Mouse (Mus musculus): ENCODE data around the gene Tnfsf13b. TPM values are rescaled to one million over a fixed set of nuclear protein-coding genes. Genes with fewer than 3 reads are reported as not detected.
A peak's percentile ranks its signal among the peaks of the same experiment; 100 is the strongest.

The Tnfsf13b gene
- total RNA-seq (2014; rRNA removed) (0.14 and 0.47 TPM in 2 replicates), polyA plus RNA-seq (2015; fragmentation: Nextera tagmentation; extraction: Ambion mirVana) (0.93 and 1.2 TPM in 2 replicates)

GRCm38 (mm10) chr8:10006156-10006985 is at the start of gene Tnfsf13b:
Gene Tnfsf13b (plus strand): TSS chr8:10006467.
- peak within 1 kb of the TSS; percentile 29 for H3K9ac ChIP-seq (replicated peaks; ENCODE audit: low read length)
- ATAC-seq (no peak), DNase-seq (ENCODE audit: low spot score) (no peak)
- no peaks in the 10 kb centered on the region for H3K9me3 ChIP-seq (ENCODE audit: low read length)
- no peak within 1 kb of the TSS for H3K27ac ChIP-seq
- no peak for TF ChIP-seq CTCF (IDR thresholded peaks at IDR 0.05; ENCODE audit: low read depth)
- H3K4me2 ChIP-seq (ENCODE audit: low read depth, low read length), result peak within 1 kb of the TSS; percentile 61
- peak within 1 kb of the TSS; percentile 33 for H3K4me3 ChIP-seq (ENCODE audit: low read length)
- H3K4me1 ChIP-seq (ENCODE audit: insufficient read depth, low read length), result 0 out of 2 replicates have a peak, but pooled peaks cover 10% of the 10 kb centered on the region
- H3K27me3 ChIP-seq (ENCODE audit: insufficient read depth, low read length), result no peaks in the 10 kb centered on the region
- WGBS, result 68% methylated on average over 16 of the region's 16 CpGs
- no peaks in the 10 kb centered on the region for H3K36me3 ChIP-seq (ENCODE audit: insufficient read depth, low read length)

GRCm38 (mm10) chr8:9958338-9958737 is 47.9 kb upstream of the Tnfsf13b start:
- TF ChIP-seq CTCF (IDR thresholded peaks at IDR 0.05; ENCODE audit: low read depth), result no peak
- no peaks in the 10 kb centered on the region for H3K27me3 ChIP-seq (ENCODE audit: insufficient read depth, low read length)
- no peak overlapping the region for H3K4me2 ChIP-seq (ENCODE audit: low read depth, low read length)
- H3K9me3 ChIP-seq (ENCODE audit: low read length), result no peaks in the 10 kb centered on the region
- H3K27ac ChIP-seq, result no peak overlapping the region
- H3K4me3 ChIP-seq (ENCODE audit: low read length), result no peak overlapping the region
- ATAC-seq, result no peak
- WGBS, result 81% methylated on average over 4 of the region's 4 CpGs
- no peak for DNase-seq (ENCODE audit: low spot score)
- no peaks in the 10 kb centered on the region for H3K4me1 ChIP-seq (ENCODE audit: insufficient read depth, low read length)
- H3K36me3 ChIP-seq (ENCODE audit: insufficient read depth, low read length), result no peaks in the 10 kb centered on the region
- no peak overlapping the region for H3K9ac ChIP-seq (replicated peaks; ENCODE audit: low read length)

DNA sequence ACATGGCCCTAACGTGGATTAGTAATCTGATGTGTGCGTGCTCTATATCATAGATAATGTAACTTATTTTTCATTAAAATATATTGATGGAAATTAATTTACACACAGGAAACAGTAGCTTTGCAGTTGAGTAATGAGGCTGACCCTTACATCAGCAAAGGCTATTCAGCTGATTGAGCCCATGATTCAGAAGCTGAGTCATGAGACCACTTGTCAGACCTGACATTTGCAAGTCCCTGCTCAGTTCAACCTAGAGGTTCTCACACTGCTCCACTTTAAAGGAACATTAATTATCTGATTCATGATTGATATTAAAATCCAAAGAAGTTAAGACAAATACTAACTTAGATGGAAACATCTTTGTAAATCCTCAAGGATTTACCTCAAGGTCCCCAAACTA is 46.3 kb upstream of the Tnfsf13b start:
- no peak overlapping the region for H3K9ac ChIP-seq (replicated peaks; ENCODE audit: low read length)

DNA sequence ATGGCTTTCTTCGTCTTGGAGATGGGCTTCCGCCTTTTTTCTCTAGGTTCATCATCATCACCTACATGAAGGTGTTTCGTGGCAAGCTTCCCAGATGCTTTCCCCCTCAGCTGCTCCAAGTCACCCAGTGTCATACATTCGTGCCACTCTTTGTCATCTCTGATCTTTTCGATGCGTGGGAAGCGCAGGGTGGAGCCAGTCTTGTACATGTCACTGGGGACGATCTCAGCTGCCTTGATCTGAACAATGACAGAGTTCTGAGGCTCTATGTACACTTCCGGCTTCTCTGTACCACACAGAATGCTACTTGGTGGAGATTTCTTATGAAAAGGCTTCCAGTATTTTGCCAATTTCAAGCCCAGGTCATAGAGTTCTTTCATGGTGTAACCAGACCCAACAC is 34.4 kb upstream of the Tnfsf13b start:
- no peak for TF ChIP-seq CTCF (IDR thresholded peaks at IDR 0.05; ENCODE audit: low read depth)

More for the DNA sequence above, 46.3 kb upstream of the Tnfsf13b start:
- no peaks in the 10 kb centered on the region for H3K27me3 ChIP-seq (ENCODE audit: insufficient read depth, low read length)
- ATAC-seq (no peak), DNase-seq (ENCODE audit: low spot score) (no peak)
- H3K9me3 ChIP-seq (ENCODE audit: low read length), result no peaks in the 10 kb centered on the region
- H3K27ac ChIP-seq, result no peak overlapping the region
- H3K4me3 ChIP-seq (ENCODE audit: low read length), result no peak overlapping the region
- no peaks in the 10 kb centered on the region for H3K4me1 ChIP-seq (ENCODE audit: insufficient read depth, low read length)
- TF ChIP-seq CTCF (IDR thresholded peaks at IDR 0.05; ENCODE audit: low read depth), result no peak
- WGBS, result 96% methylated on average over 2 of the region's 2 CpGs
- H3K4me2 ChIP-seq (ENCODE audit: low read depth, low read length), result no peak overlapping the region
- no peaks in the 10 kb centered on the region for H3K36me3 ChIP-seq (ENCODE audit: insufficient read depth, low read length)

DNA sequence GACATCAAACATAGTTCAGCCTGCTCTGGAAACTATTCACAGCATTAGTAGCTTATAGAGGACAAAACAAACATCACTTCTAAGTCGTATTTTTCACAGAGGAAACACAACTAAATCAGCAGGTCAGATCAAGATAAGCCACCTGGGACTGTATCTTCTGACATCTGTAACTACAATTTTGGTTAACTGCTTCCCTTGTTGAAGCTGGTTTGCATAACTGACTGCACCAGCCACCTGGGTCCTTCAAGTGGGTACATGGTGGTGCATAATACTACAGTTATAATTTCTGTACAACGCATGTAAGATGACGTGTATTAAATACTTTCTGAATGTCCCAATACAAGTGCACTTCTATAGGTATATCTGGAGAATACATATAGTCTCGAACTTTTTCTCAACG is 31.0 kb upstream of the Tnfsf13b start:
- no peak for ATAC-seq
- DNase-seq (ENCODE audit: low spot score), result no peak
- Histone ChIP-seq H3K27ac (no peak overlapping the region), H3K9ac (replicated peaks; ENCODE audit: low read length) (peak overlapping the region; percentile 61; the same call in 1 of the 2 replicates), H3K36me3 (ENCODE audit: insufficient read depth, low read length) (peaks cover 25% of the 10 kb centered on the region), H3K4me2 (ENCODE audit: low read depth, low read length) (peak overlapping the region; percentile 82), H3K27me3 (ENCODE audit: insufficient read depth, low read length) (no peaks in the 10 kb centered on the region), H3K4me1 (ENCODE audit: insufficient read depth, low read length) (peaks cover 13% of the 10 kb centered on the region), H3K9me3 (ENCODE audit: low read length) (no peaks in the 10 kb centered on the region), H3K4me3 (ENCODE audit: low read length) (peak overlapping the region; percentile 64)
- no peak for TF ChIP-seq CTCF (IDR thresholded peaks at IDR 0.05; ENCODE audit: low read depth)
- WGBS, result 53% methylated on average over 5 of the region's 5 CpGs

More for the DNA sequence above, 34.4 kb upstream of the Tnfsf13b start:
- ATAC-seq, result no peak
- WGBS, result 96% methylated on average over 9 of the region's 9 CpGs
- no peak overlapping the region for H3K9ac ChIP-seq (replicated peaks; ENCODE audit: low read length)
- no peak for DNase-seq (ENCODE audit: low spot score)
- peaks cover 25% of the 10 kb centered on the region for H3K36me3 ChIP-seq (ENCODE audit: insufficient read depth, low read length)
- no peak overlapping the region for H3K27ac ChIP-seq
- H3K9me3 ChIP-seq (ENCODE audit: low read length), result no peaks in the 10 kb centered on the region
- no peaks in the 10 kb centered on the region for H3K27me3 ChIP-seq (ENCODE audit: insufficient read depth, low read length)
- H3K4me1 ChIP-seq (ENCODE audit: insufficient read depth, low read length), result 0 out of 2 replicates have a peak, but pooled peaks cover 5% of the 10 kb centered on the region
- no peak overlapping the region for H3K4me3 ChIP-seq (ENCODE audit: low read length)
- no peak overlapping the region for H3K4me2 ChIP-seq (ENCODE audit: low read depth, low read length)

- no peak overlapping the region for H3K27ac ChIP-seq
- H3K36me3 ChIP-seq (ENCODE audit: insufficient read depth, low read length), result peaks cover 25% of the 10 kb centered on the region
- 1% methylated on average over 47 of the region's 47 CpGs for WGBS
- H3K9ac ChIP-seq (replicated peaks; ENCODE audit: low read length), result peak overlapping the region; percentile 61
- peak overlapping the region; percentile 82 for H3K4me2 ChIP-seq (ENCODE audit: low read depth, low read length)
- ATAC-seq (peak; percentile 96), DNase-seq (ENCODE audit: low spot score) (peak; percentile 99)
- H3K9me3 ChIP-seq (ENCODE audit: low read length), result no peaks in the 10 kb centered on the region
- peak overlapping the region; percentile 64 for H3K4me3 ChIP-seq (ENCODE audit: low read length)
- H3K4me1 ChIP-seq (ENCODE audit: insufficient read depth, low read length), result peaks cover 13% of the 10 kb centered on the region
- H3K27me3 ChIP-seq (ENCODE audit: insufficient read depth, low read length), result no peaks in the 10 kb centered on the region
- peak; percentile 67 for TF ChIP-seq CTCF (IDR thresholded peaks at IDR 0.05; ENCODE audit: low read depth)
Measured at GRCm38 (mm10) chr8:9975898-9976611, 30.2 kb upstream of the Tnfsf13b start.

All from hindbrain, postnatal 0 days (tissue).